Mouse (Mus musculus): ENCODE results near the gene Orai2. TPM values are rescaled to one million over a fixed set of nuclear protein-coding genes. Genes with fewer than 3 reads are reported as not detected.

Orai2 gene
- polyA plus RNA-seq, 1 experiment, result 113 TPM

GRCm38 (mm10) chr5:136139393-136139792, 31.1 kb downstream of the Orai2 start:
- Histone ChIP-seq H3K27me3 (ENCODE audit: control insufficient read depth, insufficient read depth, low read length) (no peaks in the 10 kb centered on the region), H3K36me3 (ENCODE audit: control insufficient read depth, insufficient read depth, low read length) (peaks cover 22% of the 10 kb centered on the region), H3K4me3 (ENCODE audit: extremely low read depth, insufficient read depth, insufficient read length) (no peak overlapping the region), H3K4me1 (ENCODE audit: control insufficient read depth, insufficient read depth, insufficient read length) (peaks cover 5% of the 10 kb centered on the region; the same call in 1 of the 2 replicates), H3K27ac (ENCODE audit: insufficient read depth, low read length) (peak overlapping the region; percentile 31; the same call in 1 of the 2 replicates)
- no peak for TF ChIP-seq POLR2A (IDR thresholded peaks at IDR 0.05; ENCODE audit: low read depth, low read length)
- no peak for TF ChIP-seq CTCF (IDR thresholded peaks at IDR 0.05; ENCODE audit: extremely low read depth, insufficient read depth, insufficient read length, insufficient replicate concordance)
- DNase-seq (ENCODE audit: low read depth in 1 of 2, low spot score in 2 of 2), result no peak
- 78% methylated on average over 13 of the region's 13 CpGs for WGBS

- Histone ChIP-seq H3K4me3 (ENCODE audit: extremely low read depth, insufficient read depth, insufficient read length) (no peak overlapping the region), H3K27ac (ENCODE audit: insufficient read depth, low read length) (no peak overlapping the region)
- DNase-seq (ENCODE audit: low read depth in 1 of 2, low spot score in 2 of 2), result peak; percentile 47 to 61
Observed at GRCm38 (mm10) chr5:136137658-136138274, 32.7 kb downstream of the Orai2 start.

GRCm38 (mm10) chr5:136136292-136136990, 34.1 kb downstream of the Orai2 start:
- H3K27ac ChIP-seq (ENCODE audit: insufficient read depth, low read length), result peak overlapping the region; percentile 81
- 5% methylated on average over 20 of the region's 20 CpGs for WGBS

More at GRCm38 (mm10) chr5:136137658-136138274, 32.7 kb downstream of the Orai2 start:
- Histone ChIP-seq H3K4me1 (ENCODE audit: control insufficient read depth, insufficient read depth, insufficient read length) (peaks cover 5% of the 10 kb centered on the region; the same call in 1 of the 2 replicates), H3K36me3 (ENCODE audit: control insufficient read depth, insufficient read depth, low read length) (peaks cover 22% of the 10 kb centered on the region), H3K27me3 (ENCODE audit: control insufficient read depth, insufficient read depth, low read length) (no peaks in the 10 kb centered on the region)
- 67% methylated on average over 13 of the region's 13 CpGs for WGBS
- TF ChIP-seq CTCF (IDR thresholded peaks at IDR 0.05; ENCODE audit: extremely low read depth, insufficient read depth, insufficient read length, insufficient replicate concordance) (peak; percentile 64; the same call in 1 of the 2 replicates), POLR2A (IDR thresholded peaks at IDR 0.05; ENCODE audit: low read depth, low read length) (no peak)

GRCm38 (mm10) chr5:136135571-136136291, 34.8 kb downstream of the Orai2 start, which contains the start of the genes Lrwd1 and Alkbh4:
Lrwd1 (minus strand) TSS chr5:136136074.
Alkbh4 (plus strand) TSS chr5:136136146.
- TF ChIP-seq POLR2A (IDR thresholded peaks at IDR 0.05; ENCODE audit: low read depth, low read length), result no peak
- peak; percentile 61; the same call in 1 of the 2 replicates for TF ChIP-seq CTCF (IDR thresholded peaks at IDR 0.05; ENCODE audit: extremely low read depth, insufficient read depth, insufficient read length, insufficient replicate concordance)
- peak; percentile 93 to 97 for DNase-seq (ENCODE audit: low read depth in 1 of 2, low spot score in 2 of 2)
- WGBS, result under 1% methylated on average over 60 of the region's 60 CpGs
- H3K4me3 ChIP-seq (ENCODE audit: extremely low read depth, insufficient read depth, insufficient read length), result peak within 1 kb of the TSS; percentile 74
- peak within 1 kb of the TSS; percentile 81 for H3K27ac ChIP-seq (ENCODE audit: insufficient read depth, low read length)
- H3K4me1 ChIP-seq (ENCODE audit: control insufficient read depth, insufficient read depth, insufficient read length), result peaks cover 5% of the 10 kb centered on the region; the same call in 1 of the 2 replicates
- peaks cover 23% of the 10 kb centered on the region for H3K36me3 ChIP-seq (ENCODE audit: control insufficient read depth, insufficient read depth, low read length)
- no peaks in the 10 kb centered on the region for H3K27me3 ChIP-seq (ENCODE audit: control insufficient read depth, insufficient read depth, low read length)

More at GRCm38 (mm10) chr5:136136292-136136990, 34.1 kb downstream of the Orai2 start:
- H3K36me3 ChIP-seq (ENCODE audit: control insufficient read depth, insufficient read depth, low read length), result peaks cover 26% of the 10 kb centered on the region
- TF ChIP-seq CTCF (IDR thresholded peaks at IDR 0.05; ENCODE audit: extremely low read depth, insufficient read depth, insufficient read length, insufficient replicate concordance) (no peak), POLR2A (IDR thresholded peaks at IDR 0.05; ENCODE audit: low read depth, low read length) (no peak)
- DNase-seq (ENCODE audit: low read depth in 1 of 2, low spot score in 2 of 2), result no peak
- H3K27me3 ChIP-seq (ENCODE audit: control insufficient read depth, insufficient read depth, low read length), result no peaks in the 10 kb centered on the region
- peaks cover 5% of the 10 kb centered on the region; the same call in 1 of the 2 replicates for H3K4me1 ChIP-seq (ENCODE audit: control insufficient read depth, insufficient read depth, insufficient read length)
- H3K4me3 ChIP-seq (ENCODE audit: extremely low read depth, insufficient read depth, insufficient read length), result peak overlapping the region; percentile 74

- H3K27me3 ChIP-seq (ENCODE audit: control insufficient read depth, insufficient read depth, low read length), result no peaks in the 10 kb centered on the region
- H3K36me3 ChIP-seq (ENCODE audit: control insufficient read depth, insufficient read depth, low read length), result peaks cover 31% of the 10 kb centered on the region
- H3K4me1 ChIP-seq (ENCODE audit: control insufficient read depth, insufficient read depth, insufficient read length), result peaks cover 7% of the 10 kb centered on the region; the same call in 1 of the 2 replicates
- H3K27ac ChIP-seq (ENCODE audit: insufficient read depth, low read length), result no peak overlapping the region
- no peak for DNase-seq (ENCODE audit: low read depth in 1 of 2, low spot score in 2 of 2)
- WGBS, result 92% methylated on average over 10 of the region's 10 CpGs
- TF ChIP-seq CTCF (IDR thresholded peaks at IDR 0.05; ENCODE audit: extremely low read depth, insufficient read depth, insufficient read length, insufficient replicate concordance), result no peak
- TF ChIP-seq POLR2A (IDR thresholded peaks at IDR 0.05; ENCODE audit: low read depth, low read length), result no peak
- no peak overlapping the region for H3K4me3 ChIP-seq (ENCODE audit: extremely low read depth, insufficient read depth, insufficient read length)
Observed at GRCm38 (mm10) chr5:136122165-136122564, 48.3 kb downstream of the Orai2 start.

- WGBS, result under 1% methylated on average over 22 of the region's 22 CpGs
- TF ChIP-seq POLR2A (IDR thresholded peaks at IDR 0.05; ENCODE audit: low read depth, low read length) (no peak), CTCF (IDR thresholded peaks at IDR 0.05; ENCODE audit: extremely low read depth, insufficient read depth, insufficient read length, insufficient replicate concordance) (no peak)
Observed at GRCm38 (mm10) chr5:136116784-136117112, 53.8 kb downstream of the Orai2 start.

More at GRCm38 (mm10) chr5:136116784-136117112, 53.8 kb downstream of the Orai2 start:
- no peaks in the 10 kb centered on the region for H3K27me3 ChIP-seq (ENCODE audit: control insufficient read depth, insufficient read depth, low read length)
- peaks cover 7% of the 10 kb centered on the region; the same call in 1 of the 2 replicates for H3K4me1 ChIP-seq (ENCODE audit: control insufficient read depth, insufficient read depth, insufficient read length)
- peak overlapping the region; percentile 70 for H3K27ac ChIP-seq (ENCODE audit: insufficient read depth, low read length)
- DNase-seq (ENCODE audit: low read depth in 1 of 2, low spot score in 2 of 2), result no peak
- H3K36me3 ChIP-seq (ENCODE audit: control insufficient read depth, insufficient read depth, low read length), result peaks cover 2% of the 10 kb centered on the region
- H3K4me3 ChIP-seq (ENCODE audit: extremely low read depth, insufficient read depth, insufficient read length), result peak overlapping the region; percentile 87
